Mouse (Mus musculus) splenic B cell, adult 2 months (primary cell): ENCODE measurements around the gene Enoph1.
A peak's percentile ranks its signal among the peaks of the same experiment; 100 is the strongest.

Experiments used
- DNase-seq: peaks from one replicate; pipeline ENCODE4 v3.0.0-alpha.2; 2011; ENCODE audit warnings: low read depth, low spot score
- H3K27me3 ChIP-seq: 2 replicates; pipeline ENCODE4 v1.6.1; 2012; ENCODE audit warnings: mild to moderate bottlenecking, low read length, moderate library complexity, mixed read lengths; ENCODE audit not compliant: control insufficient read depth, poor library complexity, insufficient read depth, severe bottlenecking
- H3K36me3 ChIP-seq: 2 replicates; pipeline ENCODE4 v1.6.1; 2012; ENCODE audit warnings: mild to moderate bottlenecking, low read length, moderate library complexity, mixed read lengths; ENCODE audit not compliant: control insufficient read depth, poor library complexity, insufficient read depth, severe bottlenecking

Enoph1 gene

GRCm38 (mm10) chr5:100047871-100048270, 8.1 kb downstream of the Enoph1 start:
- Histone ChIP-seq H3K36me3 (no peaks in the 10 kb centered on the region), H3K27me3 (no peaks in the 10 kb centered on the region)
- no peak for DNase-seq

GRCm38 (mm10) chr5:100049904-100050303, 10.1 kb downstream of the Enoph1 start:
- H3K27me3 ChIP-seq = no peaks in the 10 kb centered on the region
- H3K36me3 ChIP-seq = no peaks in the 10 kb centered on the region
- DNase-seq = no peak

GRCm38 (mm10) chr5:100052728-100053127, 12.9 kb downstream of the Enoph1 start:
- Histone ChIP-seq H3K27me3 (no peaks in the 10 kb centered on the region), H3K36me3 (no peaks in the 10 kb centered on the region)
- no peak for DNase-seq

DNA sequence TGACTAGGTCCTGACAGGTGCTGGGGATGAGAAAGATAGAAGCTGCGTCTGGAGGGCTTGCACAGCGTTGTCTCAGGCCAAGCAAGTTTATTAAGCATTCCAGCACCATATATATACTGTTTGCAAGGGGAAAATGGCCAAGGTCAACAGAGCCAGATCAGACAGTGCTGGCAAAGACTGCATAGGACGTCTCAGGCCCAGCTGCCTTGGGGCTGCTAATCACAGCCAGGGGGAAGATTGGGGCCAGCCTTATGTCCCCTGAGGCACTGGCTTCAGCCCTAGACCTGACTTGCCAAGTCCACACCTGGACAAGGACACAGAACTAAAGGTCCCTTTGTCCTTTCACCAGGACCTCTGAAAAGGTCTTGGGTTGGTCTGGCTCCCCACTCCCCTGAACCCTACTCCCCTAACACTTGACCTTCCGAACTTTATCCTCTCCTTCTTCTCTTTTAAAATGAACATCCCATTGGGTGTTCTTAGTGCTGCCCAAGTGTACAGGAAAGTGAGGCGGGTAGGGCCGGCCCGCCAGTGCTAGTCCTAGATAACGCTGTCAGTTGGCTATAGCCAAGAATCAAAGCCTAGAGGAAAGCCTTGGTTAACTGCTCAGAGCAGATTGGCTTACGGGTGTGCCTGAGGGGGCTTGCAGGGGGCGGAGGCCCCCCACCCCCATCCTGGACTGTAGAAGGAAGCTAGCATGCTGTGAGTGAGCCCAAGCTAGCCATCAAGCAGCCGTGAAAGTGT, 15.2 kb downstream of the Enoph1 start:
- Histone ChIP-seq H3K36me3 (no peaks in the 10 kb centered on the region), H3K27me3 (no peaks in the 10 kb centered on the region)
- DNase-seq = no peak

GRCm38 (mm10) chr5:100055866-100056369, 16.1 kb downstream of the Enoph1 start:
- no peak for DNase-seq
- no peaks in the 10 kb centered on the region for H3K36me3 ChIP-seq
- no peaks in the 10 kb centered on the region for H3K27me3 ChIP-seq

- Histone ChIP-seq H3K36me3 (no peaks in the 10 kb centered on the region; the same call in 1 of the 2 replicates), H3K27me3 (no peaks in the 10 kb centered on the region)
- no peak for DNase-seq
Measured at GRCm38 (mm10) chr5:100057461-100058209, 17.9 kb downstream of the Enoph1 start.

DNA sequence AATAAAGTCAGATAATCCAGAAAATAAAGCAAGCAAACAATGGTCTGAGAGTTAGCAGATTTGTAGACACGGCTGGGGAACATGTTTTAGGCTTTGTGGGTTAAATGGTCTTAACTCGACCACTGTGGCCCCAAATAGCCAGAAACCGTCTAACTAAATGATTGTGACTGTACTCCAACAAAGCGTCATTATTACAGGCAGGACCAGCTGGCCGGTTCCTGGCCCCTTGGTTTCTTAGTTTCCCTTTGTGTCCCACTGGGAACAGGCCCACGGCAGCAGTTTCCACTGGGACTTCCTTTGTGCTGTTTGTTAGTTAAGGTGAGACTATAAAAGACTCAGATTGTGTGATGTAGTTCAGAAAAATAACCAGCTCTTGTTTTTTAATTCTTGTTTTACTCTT, 18.9 kb downstream of the Enoph1 start:
- DNase-seq = no peak
- no peaks in the 10 kb centered on the region; the same call in 1 of the 2 replicates for H3K36me3 ChIP-seq
- H3K27me3 ChIP-seq = no peaks in the 10 kb centered on the region

DNA sequence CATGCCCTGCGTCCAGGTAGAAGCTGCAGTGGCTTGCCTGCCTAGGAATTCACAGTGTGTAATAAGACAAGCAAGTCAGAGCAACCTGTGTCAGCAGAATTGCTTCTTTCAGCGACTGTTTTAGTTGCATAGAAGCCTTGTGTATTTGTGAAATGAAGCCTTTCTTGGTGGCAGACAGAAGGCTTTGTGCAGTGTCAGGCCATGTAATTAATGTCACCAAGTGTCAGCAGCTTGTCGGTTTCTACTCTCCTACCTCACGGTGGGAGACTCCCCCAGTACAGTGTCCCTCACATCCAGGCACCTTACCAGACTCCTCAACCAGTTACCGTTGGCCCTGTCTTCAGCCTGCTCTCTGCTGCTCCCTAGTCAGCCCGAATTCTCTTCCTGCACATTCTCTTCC, 19.5 kb downstream of the Enoph1 start:
- DNase-seq = no peak
- no peaks in the 10 kb centered on the region for H3K27me3 ChIP-seq
- H3K36me3 ChIP-seq = no peaks in the 10 kb centered on the region; the same call in 1 of the 2 replicates

DNA sequence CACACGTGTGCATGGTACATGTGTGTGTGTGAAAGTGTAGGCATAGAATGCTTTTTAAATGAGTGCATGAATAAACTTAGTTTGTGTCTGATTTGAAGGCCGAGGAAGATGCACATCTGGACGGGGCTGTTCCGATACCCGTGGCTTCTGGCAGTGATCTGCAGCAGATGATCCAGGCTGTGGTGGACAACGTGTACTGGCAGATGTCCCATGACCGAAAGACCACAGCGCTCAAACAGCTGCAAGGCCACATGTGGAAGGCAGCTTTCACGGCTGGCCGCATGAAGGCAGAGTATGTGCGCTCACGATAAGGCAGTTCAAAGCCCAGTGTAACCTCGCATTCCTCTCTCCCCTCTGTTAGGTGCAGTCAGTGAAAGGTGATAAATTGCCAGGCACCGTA, 21.1 kb downstream of the Enoph1 start:
- Histone ChIP-seq H3K27me3 (no peaks in the 10 kb centered on the region), H3K36me3 (no peaks in the 10 kb centered on the region; the same call in 1 of the 2 replicates)
- no peak for DNase-seq

- no peaks in the 10 kb centered on the region for H3K36me3 ChIP-seq
- H3K27me3 ChIP-seq = no peaks in the 10 kb centered on the region
- DNase-seq = no peak
Measured at GRCm38 (mm10) chr5:100067579-100067978, 27.8 kb downstream of the Enoph1 start.

DNA sequence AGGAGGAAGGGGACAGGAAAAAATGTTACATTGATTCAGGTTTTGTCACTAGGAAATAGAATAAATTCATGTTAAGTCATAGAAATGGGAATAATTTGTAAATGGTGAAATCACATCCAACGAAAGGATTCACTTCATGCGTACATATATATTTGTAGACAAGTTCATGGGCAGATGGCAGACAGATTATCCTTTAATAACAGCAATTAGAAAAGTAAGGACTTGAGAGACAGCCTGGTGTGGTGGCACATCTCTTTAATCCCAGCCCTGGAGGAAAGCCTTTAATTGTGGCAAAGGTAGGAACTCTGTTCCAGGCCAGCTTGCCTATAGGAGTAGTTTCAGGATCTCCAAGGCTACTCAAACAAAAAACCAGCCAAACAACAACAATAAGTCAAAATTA, 29.7 kb downstream of the Enoph1 start:
- Histone ChIP-seq H3K36me3 (no peaks in the 10 kb centered on the region; the same call in 1 of the 2 replicates), H3K27me3 (no peaks in the 10 kb centered on the region)
- DNase-seq = no peak

GRCm38 (mm10) chr5:100070255-100070654, 30.5 kb downstream of the Enoph1 start:
- Histone ChIP-seq H3K36me3 (no peaks in the 10 kb centered on the region; the same call in 1 of the 2 replicates), H3K27me3 (no peaks in the 10 kb centered on the region)
- DNase-seq = peak; percentile 83

DNA sequence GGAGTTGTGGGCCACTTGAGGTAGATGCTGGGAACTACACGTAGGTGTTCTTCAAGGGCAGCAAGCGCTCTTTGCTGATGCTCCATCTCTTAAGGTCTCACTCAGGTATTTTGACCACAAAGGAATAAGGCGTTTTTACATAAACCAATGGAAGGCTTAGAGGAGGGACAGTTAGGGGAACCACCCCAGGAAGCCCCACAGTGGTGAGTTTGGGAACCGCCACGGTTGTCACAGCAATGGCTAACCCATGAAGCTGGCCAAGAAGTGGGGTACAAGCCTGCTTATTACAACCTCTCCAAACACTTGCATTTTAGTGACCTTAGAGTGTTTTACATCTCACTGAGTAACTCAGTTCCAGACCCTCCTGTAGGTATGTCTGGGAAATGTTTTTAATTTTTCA, 31.8 kb downstream of the Enoph1 start:
- no peak for DNase-seq
- Histone ChIP-seq H3K27me3 (no peaks in the 10 kb centered on the region), H3K36me3 (no peaks in the 10 kb centered on the region; the same call in 1 of the 2 replicates)

- H3K36me3 ChIP-seq = no peaks in the 10 kb centered on the region; the same call in 1 of the 2 replicates
- no peak for DNase-seq
- H3K27me3 ChIP-seq = no peaks in the 10 kb centered on the region
Measured at GRCm38 (mm10) chr5:100072557-100072956, 32.8 kb downstream of the Enoph1 start.

DNA sequence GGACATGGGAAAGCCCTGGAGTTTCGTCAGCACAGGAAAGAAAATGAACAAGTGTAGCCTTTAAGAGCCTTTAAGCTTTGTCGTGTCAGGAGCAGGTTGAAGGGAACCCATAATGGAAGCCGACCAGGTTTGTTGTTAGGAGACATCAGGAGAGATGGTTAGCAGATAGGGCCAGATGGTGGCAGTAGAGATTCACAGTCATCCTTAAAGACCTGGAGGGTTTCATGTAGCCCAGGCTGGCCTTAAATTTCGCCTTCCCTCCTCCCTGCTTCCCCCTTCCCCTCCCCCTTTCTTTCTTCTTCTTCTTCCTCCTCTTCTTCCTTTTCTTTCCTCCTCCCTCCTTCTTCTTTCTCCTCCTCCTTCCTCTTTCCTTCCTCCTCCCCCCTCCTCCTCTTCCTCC, 34.8 kb downstream of the Enoph1 start:
- H3K36me3 ChIP-seq = no peaks in the 10 kb centered on the region; the same call in 1 of the 2 replicates
- DNase-seq = peak; percentile 7
- no peaks in the 10 kb centered on the region for H3K27me3 ChIP-seq
